Mouse (Mus musculus): Measurements from ENCODE around the gene Zfp618. TPM values are rescaled to one million over a fixed set of nuclear protein-coding genes. Genes with fewer than 3 reads are reported as not detected.

Gene Zfp618
- polyA plus RNA-seq, 2 experiments, result 24.9 to 32.0 TPM

GRCm38 (mm10) chr4:63026286-63026685, 60.9 kb downstream of the Zfp618 start:
- no peak for TF ChIP-seq POLR2A (IDR thresholded peaks at IDR 0.05; ENCODE audit: borderline replicate concordance, extremely low read depth, insufficient read depth, insufficient read length)
- no peak for ATAC-seq (ENCODE audit: low FRiP score, low read depth)
- Histone ChIP-seq H3K4me1 (ENCODE audit: control insufficient read depth, insufficient read depth, low read length) (peaks cover 25% of the 10 kb centered on the region), H3K4me3 (replicated peaks; ENCODE audit: low read length) (no peak overlapping the region), H3K4me2 (replicated peaks; ENCODE audit: low read depth, low read length, severe bottlenecking) (no peak overlapping the region), H3K36me3 (ENCODE audit: control insufficient read depth, insufficient read depth, low read length) (no peaks in the 10 kb centered on the region), H3K27ac (replicated peaks; ENCODE audit: low read depth, low read length) (no peak overlapping the region), H3K27me3 (ENCODE audit: control insufficient read depth, insufficient read depth, low read length) (no peaks in the 10 kb centered on the region), H3K9ac (ENCODE audit: low read depth, low read length, severe bottlenecking) (no peak overlapping the region), H3K9me3 (ENCODE audit: control insufficient read depth, low read length) (no peaks in the 10 kb centered on the region; the same call in 1 of the 2 replicates)
- WGBS, result 90% methylated on average over 3 of the region's 3 CpGs
- DNase-seq (ENCODE audit: low spot score), result no peak

GRCm38 (mm10) chr4:63027451-63027850, 62.1 kb downstream of the Zfp618 start:
- Histone ChIP-seq H3K9me3 (ENCODE audit: control insufficient read depth, low read length) (no peaks in the 10 kb centered on the region; the same call in 1 of the 2 replicates), H3K27ac (replicated peaks; ENCODE audit: low read depth, low read length) (no peak overlapping the region), H3K9ac (ENCODE audit: low read depth, low read length, severe bottlenecking) (no peak overlapping the region), H3K4me2 (replicated peaks; ENCODE audit: low read depth, low read length, severe bottlenecking) (no peak overlapping the region), H3K27me3 (ENCODE audit: control insufficient read depth, insufficient read depth, low read length) (no peaks in the 10 kb centered on the region), H3K4me3 (replicated peaks; ENCODE audit: low read length) (no peak overlapping the region), H3K4me1 (ENCODE audit: control insufficient read depth, insufficient read depth, low read length) (peaks cover 37% of the 10 kb centered on the region), H3K36me3 (ENCODE audit: control insufficient read depth, insufficient read depth, low read length) (no peaks in the 10 kb centered on the region)
- no peak for TF ChIP-seq POLR2A (IDR thresholded peaks at IDR 0.05; ENCODE audit: borderline replicate concordance, extremely low read depth, insufficient read depth, insufficient read length)
- no peak for ATAC-seq (ENCODE audit: low FRiP score, low read depth)
- DNase-seq (ENCODE audit: low spot score), result peak; percentile 30

- no peak overlapping the region for H3K9ac ChIP-seq (ENCODE audit: low read depth, low read length, severe bottlenecking)
- no peak overlapping the region for H3K4me3 ChIP-seq (replicated peaks; ENCODE audit: low read length)
- DNase-seq (ENCODE audit: low spot score) (peak; percentile 33), ATAC-seq (ENCODE audit: low FRiP score, low read depth) (no peak)
- peaks cover 56% of the 10 kb centered on the region for H3K4me1 ChIP-seq (ENCODE audit: control insufficient read depth, insufficient read depth, low read length)
- H3K4me2 ChIP-seq (replicated peaks; ENCODE audit: low read depth, low read length, severe bottlenecking), result no peak overlapping the region
- 0 out of 2 replicates have a peak, but pooled peaks cover under 1% of the 10 kb centered on the region for H3K36me3 ChIP-seq (ENCODE audit: control insufficient read depth, insufficient read depth, low read length)
- no peaks in the 10 kb centered on the region for H3K9me3 ChIP-seq (ENCODE audit: control insufficient read depth, low read length)
- WGBS, result 12% methylated on average over 5 of the region's 5 CpGs
- no peak for TF ChIP-seq POLR2A (IDR thresholded peaks at IDR 0.05; ENCODE audit: borderline replicate concordance, extremely low read depth, insufficient read depth, insufficient read length)
- no peak overlapping the region for H3K27ac ChIP-seq (replicated peaks; ENCODE audit: low read depth, low read length)
- no peaks in the 10 kb centered on the region for H3K27me3 ChIP-seq (ENCODE audit: control insufficient read depth, insufficient read depth, low read length)
Observed at GRCm38 (mm10) chr4:63030157-63030556, 64.8 kb downstream of the Zfp618 start.

DNA sequence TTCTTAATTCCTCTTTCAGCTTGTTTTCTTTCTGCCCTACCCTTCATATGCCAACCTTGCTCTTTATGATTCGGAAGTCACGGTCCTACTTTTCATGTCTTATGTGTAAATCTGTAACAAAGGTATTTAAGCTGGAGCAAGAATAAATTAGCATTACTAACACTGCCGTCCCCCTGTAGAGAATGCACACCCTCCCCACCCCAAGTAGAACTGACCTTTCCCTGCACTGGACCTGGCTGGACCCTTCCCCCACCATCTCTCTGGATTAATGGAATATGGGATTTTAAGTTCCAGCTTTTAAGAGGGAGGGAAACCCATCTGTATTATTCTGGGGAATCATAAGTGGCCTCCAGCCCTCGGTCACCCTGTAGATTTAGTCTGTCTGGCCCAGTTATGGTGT, 65.9 kb downstream of the Zfp618 start:
- ATAC-seq (ENCODE audit: low FRiP score, low read depth), result no peak
- 76% methylated on average over 4 of the region's 4 CpGs for WGBS
- Histone ChIP-seq H3K9ac (ENCODE audit: low read depth, low read length, severe bottlenecking) (no peak overlapping the region), H3K9me3 (ENCODE audit: control insufficient read depth, low read length) (no peaks in the 10 kb centered on the region), H3K4me1 (ENCODE audit: control insufficient read depth, insufficient read depth, low read length) (peaks cover 59% of the 10 kb centered on the region), H3K4me3 (replicated peaks; ENCODE audit: low read length) (no peak overlapping the region), H3K36me3 (ENCODE audit: control insufficient read depth, insufficient read depth, low read length) (0 out of 2 replicates have a peak, but pooled peaks cover 4% of the 10 kb centered on the region), H3K27ac (replicated peaks; ENCODE audit: low read depth, low read length) (no peak overlapping the region), H3K4me2 (replicated peaks; ENCODE audit: low read depth, low read length, severe bottlenecking) (no peak overlapping the region), H3K27me3 (ENCODE audit: control insufficient read depth, insufficient read depth, low read length) (no peaks in the 10 kb centered on the region)
- no peak for DNase-seq (ENCODE audit: low spot score)
- no peak for TF ChIP-seq POLR2A (IDR thresholded peaks at IDR 0.05; ENCODE audit: borderline replicate concordance, extremely low read depth, insufficient read depth, insufficient read length)

- no peaks in the 10 kb centered on the region for H3K27me3 ChIP-seq (ENCODE audit: control insufficient read depth, insufficient read depth, low read length)
- peak; percentile 51 for DNase-seq (ENCODE audit: low spot score)
- H3K36me3 ChIP-seq (ENCODE audit: control insufficient read depth, insufficient read depth, low read length), result 0 out of 2 replicates have a peak, but pooled peaks cover 4% of the 10 kb centered on the region
- 32% methylated on average over 9 of the region's 9 CpGs for WGBS
- H3K4me3 ChIP-seq (replicated peaks; ENCODE audit: low read length), result no peak overlapping the region
- no peaks in the 10 kb centered on the region for H3K9me3 ChIP-seq (ENCODE audit: control insufficient read depth, low read length)
- no peak for TF ChIP-seq POLR2A (IDR thresholded peaks at IDR 0.05; ENCODE audit: borderline replicate concordance, extremely low read depth, insufficient read depth, insufficient read length)
- H3K27ac ChIP-seq (replicated peaks; ENCODE audit: low read depth, low read length), result peak overlapping the region; percentile 48
- H3K4me2 ChIP-seq (replicated peaks; ENCODE audit: low read depth, low read length, severe bottlenecking), result no peak overlapping the region
- H3K9ac ChIP-seq (ENCODE audit: low read depth, low read length, severe bottlenecking), result no peak overlapping the region
- peak; percentile 32; the same call in 1 of the 2 replicates for ATAC-seq (ENCODE audit: low FRiP score, low read depth)
- H3K4me1 ChIP-seq (ENCODE audit: control insufficient read depth, insufficient read depth, low read length), result peaks cover 61% of the 10 kb centered on the region
Observed at GRCm38 (mm10) chr4:63032581-63033006, 67.2 kb downstream of the Zfp618 start.

DNA sequence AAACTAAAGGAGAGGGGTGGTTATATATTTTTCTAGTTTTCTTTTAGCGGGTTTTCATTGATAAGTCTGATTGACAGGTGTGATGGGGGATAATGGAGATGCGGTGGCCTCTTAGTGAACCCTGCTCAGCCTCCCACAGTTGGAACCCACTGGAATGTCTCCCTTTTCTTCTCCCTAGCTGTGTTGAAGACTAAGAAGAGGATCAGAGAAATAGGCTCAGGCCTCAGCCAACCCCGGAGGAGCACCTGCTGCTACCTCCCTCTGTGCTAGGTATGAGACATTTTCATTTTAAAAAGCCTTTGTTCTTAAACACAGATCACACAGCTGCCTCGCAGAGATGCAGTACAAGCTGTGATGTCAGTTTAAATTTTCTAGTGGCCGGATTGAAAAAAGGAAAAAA, 68.4 kb downstream of the Zfp618 start:
- no peaks in the 10 kb centered on the region for H3K27me3 ChIP-seq (ENCODE audit: control insufficient read depth, insufficient read depth, low read length)
- no peak overlapping the region for H3K9ac ChIP-seq (ENCODE audit: low read depth, low read length, severe bottlenecking)
- ATAC-seq (ENCODE audit: low FRiP score, low read depth) (no peak), DNase-seq (ENCODE audit: low spot score) (no peak)
- no peak overlapping the region for H3K27ac ChIP-seq (replicated peaks; ENCODE audit: low read depth, low read length)
- TF ChIP-seq POLR2A (IDR thresholded peaks at IDR 0.05; ENCODE audit: borderline replicate concordance, extremely low read depth, insufficient read depth, insufficient read length), result no peak
- 0 out of 2 replicates have a peak, but pooled peaks cover 4% of the 10 kb centered on the region for H3K36me3 ChIP-seq (ENCODE audit: control insufficient read depth, insufficient read depth, low read length)
- H3K9me3 ChIP-seq (ENCODE audit: control insufficient read depth, low read length), result no peaks in the 10 kb centered on the region
- peaks cover 54% of the 10 kb centered on the region for H3K4me1 ChIP-seq (ENCODE audit: control insufficient read depth, insufficient read depth, low read length)
- WGBS, result 52% methylated on average over 5 of the region's 5 CpGs
- H3K4me3 ChIP-seq (replicated peaks; ENCODE audit: low read length), result no peak overlapping the region
- no peak overlapping the region for H3K4me2 ChIP-seq (replicated peaks; ENCODE audit: low read depth, low read length, severe bottlenecking)
